Mouse (Mus musculus) forebrain, embryonic 16.5 days (tissue): Measurements from ENCODE around the gene Mrpl14. TPM values are rescaled to one million over a fixed set of nuclear protein-coding genes. Genes with fewer than 3 reads are reported as not detected.

Experiments
- ATAC-seq: fragments of 200-750 bp; cut with Nextera tagmentation; 2 replicates; pipeline ENCODE4 v1.8.0; 2017; ENCODE audit warnings: mild to moderate bottlenecking, moderate library complexity
- H3K27ac ChIP-seq: fragments of 300-500 bp; sonication (generic); 2 replicates; pipeline ENCODE4 v1.5.1; 2014; ENCODE audit warnings: low read length, control low read depth
- H3K27me3 ChIP-seq: fragments of 300-500 bp; sonication (generic); replicated peaks from 2 replicates; pipeline ENCODE4 v1.6.1; 2014; ENCODE audit warnings: low read length; ENCODE audit not compliant: control insufficient read depth, insufficient read depth
- H3K36me3 ChIP-seq: fragments of 300-500 bp; sonication (generic); 2 replicates; pipeline ENCODE4 v1.6.1; 2014; ENCODE audit not compliant: control insufficient read depth, insufficient read depth
- H3K4me1 ChIP-seq: fragments of 300-500 bp; sonication (generic); replicated peaks from 2 replicates; pipeline ENCODE4 v1.6.1; 2014; ENCODE audit warnings: low read length; ENCODE audit not compliant: control insufficient read depth, insufficient read depth
- H3K4me2 ChIP-seq: fragments of 300-500 bp; sonication (generic); 2 replicates; pipeline ENCODE4 v1.6.1; 2014; ENCODE audit warnings: mild to moderate bottlenecking, low read length, control low read depth
- H3K4me3 ChIP-seq: fragments of 300-500 bp; sonication (generic); replicated peaks from 2 replicates; pipeline ENCODE4 v1.5.1; 2014; ENCODE audit warnings: mild to moderate bottlenecking, low read length, control low read depth
- H3K9ac ChIP-seq: fragments of 300-500 bp; sonication (generic); replicated peaks from 2 replicates; pipeline ENCODE4 v1.6.1; 2014; ENCODE audit warnings: low read depth, low read length, control low read depth
- H3K9me3 ChIP-seq: fragments of 300-500 bp; sonication (generic); 2 replicates; pipeline ENCODE4 v1.6.1; 2016; ENCODE audit warnings: low read length; ENCODE audit not compliant: control insufficient read depth
- WGBS: fragments of 180-500 bp; shearing (Covaris S2); extraction: QIAGEN DNeasy Blood & Tissue Kit; methylation state at CpG from one replicate; pipeline ENCODE4 v1.1.7; 2014; 5-methylcytosine and 5-hydroxymethylcytosine counted together
- polyA plus RNA-seq: library from polyadenylated mRNA; unstranded; fragments of >200 nt; fragmentation: Nextera tagmentation; extraction: Ambion mirVana; gene quantifications from 2 replicates; pipeline ENCODE4 v1.2.1, GENCODE M21; 2015

The Mrpl14 gene
- polyA plus RNA-seq, 1 experiment from 2014 or later: 112 TPM

DNA sequence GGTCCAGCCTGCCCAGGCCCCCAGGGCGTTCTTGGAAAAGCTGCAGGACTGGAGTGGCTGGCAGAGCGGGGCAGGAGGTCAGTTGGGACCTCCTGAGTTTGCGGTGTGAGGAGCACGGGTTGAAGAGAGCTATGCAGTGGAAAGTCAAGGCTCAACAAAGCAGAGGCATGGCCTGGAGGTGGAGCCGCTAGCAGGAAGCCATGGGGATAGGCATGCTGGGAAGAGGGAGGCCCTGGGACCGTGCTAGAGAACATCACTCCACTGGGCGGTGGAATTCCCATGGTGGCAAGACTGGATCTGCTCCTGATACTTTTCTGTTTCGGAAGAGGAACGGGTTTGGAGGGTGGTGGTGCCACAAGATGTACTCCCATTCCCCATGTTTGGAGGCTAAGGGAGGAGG, 10.9 kb downstream of the Mrpl14 start:
- Histone ChIP-seq H3K9me3 (no peaks in the 10 kb centered on the region), H3K4me2 (no peak overlapping the region), H3K27ac (no peak overlapping the region), H3K9ac (no peak overlapping the region), H3K4me1 (no peaks in the 10 kb centered on the region), H3K36me3 (no peaks in the 10 kb centered on the region; the same call in 1 of the 2 replicates), H3K4me3 (no peak overlapping the region), H3K27me3 (no peaks in the 10 kb centered on the region)
- no peak for ATAC-seq
- 95% methylated on average over 9 of the region's 9 CpGs for WGBS

DNA sequence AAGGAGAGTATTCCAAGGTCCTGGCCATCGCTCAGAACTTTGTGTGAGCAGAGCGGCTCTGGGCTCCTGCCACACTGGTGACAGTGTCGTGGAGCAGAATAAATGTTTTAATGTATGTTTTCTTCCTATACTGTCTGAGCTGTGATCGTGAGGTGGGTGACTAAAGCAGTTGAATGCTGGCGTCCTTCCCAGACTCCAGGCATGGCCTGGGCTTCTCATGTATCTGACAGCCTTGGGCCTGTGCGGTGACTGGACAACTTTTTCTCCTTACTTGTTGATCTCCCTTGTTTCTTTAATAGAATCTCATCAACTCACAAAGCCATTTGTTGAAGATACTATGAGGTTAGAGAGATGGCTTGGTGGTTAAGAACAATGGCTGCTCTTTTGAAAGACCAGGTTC, 12.2 kb downstream of the Mrpl14 start:
- H3K4me3 ChIP-seq: no peak overlapping the region
- H3K27me3 ChIP-seq: no peaks in the 10 kb centered on the region
- no peaks in the 10 kb centered on the region for H3K4me1 ChIP-seq
- no peaks in the 10 kb centered on the region for H3K9me3 ChIP-seq
- 74% methylated on average over 6 of the region's 6 CpGs for WGBS
- H3K9ac ChIP-seq: no peak overlapping the region
- H3K36me3 ChIP-seq: no peaks in the 10 kb centered on the region; the same call in 1 of the 2 replicates
- H3K4me2 ChIP-seq: no peak overlapping the region
- no peak overlapping the region for H3K27ac ChIP-seq
- no peak for ATAC-seq

DNA sequence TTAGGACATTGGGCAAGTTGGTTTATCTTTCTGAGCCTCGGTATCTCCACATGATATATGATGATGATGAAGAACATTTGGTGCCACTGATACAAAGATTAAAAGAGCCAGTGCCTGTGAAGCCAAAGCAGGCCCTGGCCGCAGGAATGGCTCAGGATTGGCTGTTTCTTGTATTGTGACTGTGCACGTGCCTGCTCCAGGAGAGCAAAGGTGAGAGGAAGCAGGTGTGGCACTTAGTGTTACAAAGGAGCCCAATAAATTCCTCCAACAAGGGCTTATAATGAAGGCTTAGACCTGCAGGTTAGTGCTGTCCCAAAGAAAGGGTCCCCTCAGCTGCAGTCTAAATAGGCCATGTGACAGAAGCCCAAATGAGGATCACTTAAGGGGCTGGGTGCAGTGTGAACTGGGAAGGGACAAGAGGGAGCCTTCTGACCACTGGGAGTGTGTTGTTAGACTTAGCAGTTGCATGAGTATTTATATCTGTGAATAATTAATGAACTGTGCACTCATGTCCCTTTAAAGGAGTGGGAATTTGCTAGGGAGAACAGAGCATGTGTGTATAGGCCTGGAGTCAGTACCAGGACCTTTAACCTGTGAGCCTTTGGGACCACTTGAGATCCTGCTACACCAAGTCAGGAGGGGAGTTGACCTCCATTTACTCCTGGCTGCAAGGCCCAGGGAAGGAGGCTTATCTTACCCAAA, 13.1 kb downstream of the Mrpl14 start:
- WGBS: 90% methylated on average over 3 of the region's 3 CpGs
- Histone ChIP-seq H3K27ac (no peak overlapping the region), H3K36me3 (no peaks in the 10 kb centered on the region; the same call in 1 of the 2 replicates), H3K27me3 (no peaks in the 10 kb centered on the region), H3K9me3 (no peaks in the 10 kb centered on the region), H3K9ac (no peak overlapping the region), H3K4me3 (no peak overlapping the region), H3K4me1 (no peaks in the 10 kb centered on the region), H3K4me2 (no peak overlapping the region)
- no peak for ATAC-seq

DNA sequence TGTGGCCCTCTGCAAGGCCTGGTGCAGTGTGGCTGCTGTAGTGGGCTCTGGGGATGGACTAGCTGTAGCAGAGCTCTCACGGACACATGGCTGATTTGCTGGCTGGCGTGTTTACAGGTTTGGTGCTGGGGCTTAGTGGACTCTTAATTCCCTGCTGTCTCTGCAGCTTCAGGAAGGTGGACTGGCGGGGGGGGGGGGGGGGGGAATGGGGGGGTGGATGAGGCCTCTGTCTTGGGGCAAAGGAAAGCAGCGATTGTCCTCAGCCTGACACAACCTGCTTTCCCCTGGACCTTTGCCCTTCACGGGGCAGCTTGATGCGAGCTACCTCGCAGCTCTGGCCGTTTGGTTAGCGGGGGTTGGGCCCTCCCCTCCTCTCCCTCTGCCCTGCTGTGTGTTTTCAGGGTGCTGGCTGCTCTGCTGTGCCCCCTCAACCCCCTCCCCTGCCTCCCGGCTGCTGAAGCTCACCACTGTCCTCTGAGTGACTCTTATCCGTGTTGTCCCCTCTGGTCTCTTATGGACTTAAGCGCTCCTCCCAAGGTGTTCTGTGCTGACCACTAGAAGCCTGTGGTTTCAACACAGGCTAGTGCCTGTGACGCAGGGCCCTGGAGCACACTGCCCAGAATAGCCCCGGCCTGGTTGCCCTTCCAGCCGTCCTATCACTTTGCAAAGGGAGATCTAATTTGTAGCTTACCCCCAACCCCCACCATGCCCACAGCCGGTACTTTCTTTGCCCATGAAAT, 14.5 kb downstream of the Mrpl14 start:
- Histone ChIP-seq H3K9ac (no peak overlapping the region), H3K4me1 (no peaks in the 10 kb centered on the region), H3K27me3 (no peaks in the 10 kb centered on the region), H3K4me2 (no peak overlapping the region), H3K36me3 (no peaks in the 10 kb centered on the region; the same call in 1 of the 2 replicates), H3K9me3 (no peaks in the 10 kb centered on the region), H3K4me3 (no peak overlapping the region), H3K27ac (no peak overlapping the region)
- ATAC-seq: no peak
- 57% methylated on average over 10 of the region's 16 CpGs for WGBS

DNA sequence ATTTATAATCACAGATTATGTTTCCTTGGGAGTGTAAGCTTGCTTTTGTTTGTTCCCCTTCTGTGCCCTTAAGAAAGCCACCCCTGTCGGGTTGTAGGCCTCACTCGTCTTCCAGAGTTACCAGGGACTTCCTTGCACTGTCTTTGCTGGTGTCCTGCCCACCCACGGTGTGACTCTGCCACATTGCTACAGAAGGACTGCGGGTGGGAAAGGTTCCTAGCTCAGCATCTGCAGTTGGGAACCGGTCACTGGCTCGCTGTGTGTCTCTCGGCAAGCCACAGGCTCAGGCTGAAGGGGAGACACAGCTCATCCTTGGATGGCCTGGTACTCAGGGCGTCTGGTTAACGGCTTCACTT, 15.1 kb downstream of the Mrpl14 start:
- Histone ChIP-seq H3K27me3 (no peaks in the 10 kb centered on the region), H3K36me3 (no peaks in the 10 kb centered on the region; the same call in 1 of the 2 replicates), H3K4me1 (no peaks in the 10 kb centered on the region), H3K4me3 (no peak overlapping the region), H3K9ac (no peak overlapping the region), H3K27ac (no peak overlapping the region), H3K9me3 (no peaks in the 10 kb centered on the region), H3K4me2 (no peak overlapping the region)
- WGBS: 67% methylated on average over 9 of the region's 9 CpGs
- ATAC-seq: no peak

DNA sequence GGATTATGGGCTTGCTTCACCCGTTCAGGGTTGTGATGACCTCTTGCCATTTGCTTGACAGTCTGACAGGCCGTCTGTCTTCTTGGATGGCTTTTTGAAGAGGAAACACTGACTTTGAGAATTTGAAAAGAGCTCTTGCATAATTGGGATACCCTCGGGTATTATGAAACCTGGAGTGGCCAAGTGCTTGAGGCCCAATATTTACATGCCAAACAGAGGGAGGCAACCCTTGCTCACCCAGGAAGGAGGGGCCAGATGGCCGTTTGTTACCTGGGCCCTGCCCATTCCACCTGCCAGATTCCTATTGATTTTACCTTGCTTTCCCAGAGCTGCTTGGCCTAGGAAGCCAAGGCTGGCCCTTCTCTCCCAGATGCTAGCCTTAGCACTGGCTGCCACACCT, 16.1 kb downstream of the Mrpl14 start:
- Histone ChIP-seq H3K36me3 (no peaks in the 10 kb centered on the region; the same call in 1 of the 2 replicates), H3K4me3 (no peak overlapping the region), H3K4me2 (no peak overlapping the region), H3K9ac (no peak overlapping the region), H3K27me3 (no peaks in the 10 kb centered on the region), H3K27ac (no peak overlapping the region), H3K4me1 (no peaks in the 10 kb centered on the region), H3K9me3 (no peaks in the 10 kb centered on the region)
- WGBS: 66% methylated on average over 4 of the region's 4 CpGs
- no peak for ATAC-seq

DNA sequence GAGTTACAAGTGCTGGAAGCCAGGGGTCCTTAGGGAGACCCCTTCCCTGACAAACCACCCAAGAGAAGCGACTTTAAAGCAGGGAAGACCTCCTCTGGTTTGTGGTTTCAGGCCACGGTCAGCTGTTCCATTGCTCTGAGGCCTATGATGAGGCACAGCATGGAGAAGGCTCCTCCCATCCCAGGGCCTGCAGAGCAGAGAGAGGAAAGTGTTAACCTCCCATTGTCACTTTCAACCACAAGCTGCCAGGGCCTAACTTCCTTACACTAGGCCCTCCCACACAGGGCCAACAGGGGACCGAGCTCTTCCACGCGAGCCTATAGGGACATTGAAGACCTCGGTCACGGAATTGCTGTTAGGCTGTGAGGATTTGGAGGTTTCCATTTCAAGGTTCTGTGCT, 17.1 kb downstream of the Mrpl14 start:
- Histone ChIP-seq H3K27me3 (no peaks in the 10 kb centered on the region), H3K4me1 (no peaks in the 10 kb centered on the region), H3K9ac (no peak overlapping the region), H3K4me2 (no peak overlapping the region), H3K4me3 (no peak overlapping the region), H3K27ac (no peak overlapping the region), H3K36me3 (no peaks in the 10 kb centered on the region; the same call in 1 of the 2 replicates), H3K9me3 (no peaks in the 10 kb centered on the region)
- 69% methylated on average over 7 of the region's 7 CpGs for WGBS
- no peak for ATAC-seq

DNA sequence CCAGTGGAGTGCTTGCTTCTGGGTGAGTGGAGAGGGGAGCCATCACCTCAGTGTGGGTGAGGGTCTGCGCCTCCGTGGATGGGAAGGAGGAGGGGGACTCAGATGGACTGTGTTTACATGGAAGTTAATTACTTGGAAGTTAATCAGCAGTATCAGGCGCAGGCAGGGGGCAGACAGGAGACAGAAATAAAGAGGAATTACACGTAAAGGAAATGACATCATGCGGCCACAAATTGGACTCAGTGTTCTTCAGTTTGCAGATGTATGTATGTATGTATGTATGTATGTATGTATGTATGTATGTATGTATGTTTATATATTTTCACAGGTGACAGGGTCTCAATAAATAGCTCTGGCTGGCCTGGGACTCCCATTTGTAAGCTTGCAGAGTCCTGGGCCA, 20.7 kb downstream of the Mrpl14 start:
- Histone ChIP-seq H3K27me3 (no peaks in the 10 kb centered on the region), H3K4me2 (no peak overlapping the region), H3K27ac (no peak overlapping the region), H3K9me3 (no peaks in the 10 kb centered on the region), H3K36me3 (no peaks in the 10 kb centered on the region), H3K4me3 (no peak overlapping the region), H3K4me1 (no peaks in the 10 kb centered on the region), H3K9ac (no peak overlapping the region)
- 55% methylated on average over 5 of the region's 5 CpGs for WGBS
- no peak for ATAC-seq

DNA sequence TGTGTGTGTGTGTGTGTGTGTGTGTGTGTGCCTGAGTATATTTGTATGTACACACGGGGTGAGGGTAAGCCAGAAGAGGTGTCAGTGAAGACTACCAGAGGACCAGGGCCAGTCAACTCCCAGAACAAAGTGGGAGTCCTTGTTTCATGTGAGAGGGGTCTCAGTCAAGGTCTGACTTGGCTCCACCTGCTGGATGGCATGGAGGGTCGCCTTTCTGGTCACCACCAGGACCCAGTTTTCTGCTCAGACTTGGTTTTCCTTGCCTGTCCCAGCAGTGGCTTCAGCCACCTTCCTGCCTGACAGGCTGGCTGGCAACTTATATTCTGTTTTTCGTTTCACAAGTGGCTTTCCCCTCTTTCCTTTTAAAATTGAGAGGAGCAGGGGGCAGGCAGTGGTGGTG, 21.3 kb downstream of the Mrpl14 start:
- H3K27me3 ChIP-seq: no peaks in the 10 kb centered on the region
- WGBS: 42% methylated on average over 3 of the region's 3 CpGs
- H3K4me3 ChIP-seq: no peak overlapping the region
- H3K4me2 ChIP-seq: no peak overlapping the region
- no peak overlapping the region for H3K9ac ChIP-seq
- H3K27ac ChIP-seq: no peak overlapping the region
- no peaks in the 10 kb centered on the region for H3K36me3 ChIP-seq
- no peak for ATAC-seq
- H3K4me1 ChIP-seq: no peaks in the 10 kb centered on the region
- H3K9me3 ChIP-seq: no peaks in the 10 kb centered on the region
